Mouse (Mus musculus): ENCODE measurements around the gene Gatm. TPM values are rescaled to one million over a fixed set of nuclear protein-coding genes. Genes with fewer than 3 reads are reported as not detected.

Gatm gene
- polyA plus RNA-seq, 1 experiment from 2014 or later, result 36.8 TPM

DNA sequence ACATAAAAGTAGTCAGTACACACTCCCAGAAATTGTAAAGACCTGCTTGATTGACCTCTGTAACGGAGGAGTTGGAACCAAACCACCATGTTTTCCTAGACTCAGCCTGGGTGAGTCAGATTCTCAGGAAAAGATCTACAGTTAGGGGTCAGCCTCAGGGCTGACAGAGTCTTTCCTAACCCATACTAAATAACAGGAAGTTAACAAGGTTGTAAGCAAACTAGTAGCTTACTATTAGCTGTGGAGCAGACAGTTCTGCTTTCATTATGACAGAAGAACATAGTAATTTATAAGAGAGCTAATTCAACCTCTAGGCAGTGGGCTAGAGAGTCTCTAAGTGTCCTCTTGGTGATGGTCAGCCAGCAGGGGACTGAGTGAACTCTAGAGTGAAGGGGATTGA is 38.7 kb downstream of the Gatm start:
- Histone ChIP-seq H3K9me3 (no peaks in the 10 kb centered on the region), H3K4me1 (no peaks in the 10 kb centered on the region), H3K27ac (no peak overlapping the region), H3K4me2 (no peak overlapping the region), H3K4me3 (no peak overlapping the region), H3K36me3 (replicated peaks) (no peaks in the 10 kb centered on the region), H3K9ac (no peak overlapping the region), H3K27me3 (replicated peaks) (no peaks in the 10 kb centered on the region)
- no peak for ATAC-seq (replicated peaks)
- 92% methylated on average over 1 of the region's 1 CpGs for WGBS

DNA sequence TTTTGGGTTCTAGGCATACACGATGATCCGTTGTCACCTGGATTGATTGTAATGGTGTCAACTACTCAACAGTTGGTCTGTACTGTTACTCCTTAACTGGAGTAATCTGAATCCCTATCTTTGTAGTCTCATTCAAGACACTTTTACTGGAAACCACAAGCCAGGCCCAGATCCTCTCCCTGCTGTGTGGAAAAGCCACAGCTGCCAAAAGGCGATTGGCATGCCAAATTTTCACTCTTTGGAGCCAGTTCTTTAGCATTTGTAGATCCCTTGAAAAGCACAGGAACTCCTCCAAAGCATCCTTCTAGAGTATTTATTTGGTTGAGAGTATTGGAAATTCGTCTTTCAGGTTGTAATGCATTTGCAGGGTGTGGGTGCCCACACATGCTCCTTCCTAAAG is 39.8 kb downstream of the Gatm start:
- no peak for ATAC-seq (replicated peaks)
- no peak overlapping the region for H3K27ac ChIP-seq
- H3K9me3 ChIP-seq, result no peaks in the 10 kb centered on the region
- no peak overlapping the region for H3K4me3 ChIP-seq
- H3K9ac ChIP-seq, result no peak overlapping the region
- no peak overlapping the region for H3K4me2 ChIP-seq
- no peaks in the 10 kb centered on the region for H3K36me3 ChIP-seq (replicated peaks)
- H3K4me1 ChIP-seq, result no peaks in the 10 kb centered on the region
- 85% methylated on average over 4 of the region's 4 CpGs for WGBS
- no peaks in the 10 kb centered on the region for H3K27me3 ChIP-seq (replicated peaks)

DNA sequence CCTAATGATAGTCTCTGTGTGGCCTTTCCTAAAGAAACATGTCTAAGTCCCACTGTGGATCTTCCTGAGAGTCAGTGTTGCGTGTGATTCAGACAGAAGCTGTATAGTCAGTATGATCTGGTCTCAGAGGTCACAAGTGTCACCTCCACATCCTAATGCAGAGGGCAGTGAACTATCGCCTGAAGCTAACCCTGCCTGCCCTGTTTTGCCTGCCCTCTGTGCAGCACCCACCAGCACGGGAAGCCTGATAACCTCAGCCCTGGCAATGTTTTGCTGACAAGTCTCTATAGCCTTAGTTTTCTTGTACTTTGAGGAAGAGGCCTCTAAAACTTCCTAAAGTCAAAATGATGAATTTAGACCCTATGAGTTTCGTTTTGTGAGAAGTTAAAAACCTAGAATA is 40.7 kb downstream of the Gatm start:
- Histone ChIP-seq H3K9ac (no peak overlapping the region), H3K9me3 (no peaks in the 10 kb centered on the region), H3K4me1 (no peaks in the 10 kb centered on the region), H3K36me3 (replicated peaks) (no peaks in the 10 kb centered on the region), H3K4me3 (no peak overlapping the region), H3K4me2 (no peak overlapping the region), H3K27me3 (replicated peaks) (no peaks in the 10 kb centered on the region), H3K27ac (no peak overlapping the region)
- WGBS, result 79% methylated on average over 4 of the region's 4 CpGs
- no peak for ATAC-seq (replicated peaks)

DNA sequence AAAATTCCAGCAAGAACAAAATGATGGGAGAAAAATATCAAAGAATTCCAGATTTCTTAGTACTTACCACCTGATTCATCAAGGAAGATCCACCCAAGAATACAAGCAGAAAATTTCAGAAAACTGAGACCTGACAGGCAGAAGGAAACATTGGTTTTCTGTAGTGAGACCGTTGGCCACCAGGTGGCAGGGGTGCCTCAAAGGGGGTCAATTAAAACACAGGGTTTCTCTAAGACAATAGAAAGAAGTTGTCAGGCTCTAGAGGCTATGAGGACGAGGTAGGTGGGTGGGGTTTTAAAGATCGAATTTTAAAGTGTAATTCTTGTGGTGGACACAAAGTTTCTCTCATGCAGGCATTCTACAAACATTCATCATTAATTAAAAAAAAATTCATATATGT is 41.7 kb downstream of the Gatm start:
- no peak overlapping the region for H3K9ac ChIP-seq
- no peak overlapping the region for H3K4me2 ChIP-seq
- H3K9me3 ChIP-seq, result no peaks in the 10 kb centered on the region
- ATAC-seq (replicated peaks), result 0 out of 2 replicates have a peak, but pooled peaks have one; percentile 56
- no peaks in the 10 kb centered on the region for H3K27me3 ChIP-seq (replicated peaks)
- no peaks in the 10 kb centered on the region for H3K4me1 ChIP-seq
- WGBS, result 12% methylated on average over 3 of the region's 3 CpGs
- H3K27ac ChIP-seq, result no peak overlapping the region
- H3K36me3 ChIP-seq (replicated peaks), result no peaks in the 10 kb centered on the region
- no peak overlapping the region for H3K4me3 ChIP-seq

DNA sequence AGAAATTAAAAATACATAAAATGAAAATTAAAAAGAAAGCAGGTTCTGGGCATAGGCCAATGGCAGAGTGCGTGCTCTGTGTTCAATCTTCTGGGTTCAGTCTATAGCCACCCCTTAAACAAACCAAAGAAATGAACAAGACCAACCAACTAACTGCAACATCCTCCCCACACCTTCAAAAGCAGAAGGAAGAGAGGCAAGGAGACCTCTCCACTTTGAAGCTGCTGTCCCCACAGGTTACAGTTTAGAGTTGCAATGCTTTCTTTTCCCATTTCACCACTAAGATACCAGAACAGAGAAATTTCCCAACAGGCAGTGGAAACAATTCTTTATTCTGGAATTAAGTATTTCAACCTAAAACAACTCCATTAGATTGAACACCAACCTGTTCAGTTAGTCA is 48.9 kb downstream of the Gatm start:
- ATAC-seq (replicated peaks), result no peak
- no peak overlapping the region for H3K4me2 ChIP-seq
- no peak overlapping the region for H3K4me3 ChIP-seq
- H3K27me3 ChIP-seq (replicated peaks), result no peaks in the 10 kb centered on the region
- H3K4me1 ChIP-seq, result no peaks in the 10 kb centered on the region
- 83% methylated on average over 1 of the region's 1 CpGs for WGBS
- no peak overlapping the region for H3K9ac ChIP-seq
- H3K27ac ChIP-seq, result no peak overlapping the region
- H3K36me3 ChIP-seq (replicated peaks), result no peaks in the 10 kb centered on the region
- no peaks in the 10 kb centered on the region for H3K9me3 ChIP-seq

DNA sequence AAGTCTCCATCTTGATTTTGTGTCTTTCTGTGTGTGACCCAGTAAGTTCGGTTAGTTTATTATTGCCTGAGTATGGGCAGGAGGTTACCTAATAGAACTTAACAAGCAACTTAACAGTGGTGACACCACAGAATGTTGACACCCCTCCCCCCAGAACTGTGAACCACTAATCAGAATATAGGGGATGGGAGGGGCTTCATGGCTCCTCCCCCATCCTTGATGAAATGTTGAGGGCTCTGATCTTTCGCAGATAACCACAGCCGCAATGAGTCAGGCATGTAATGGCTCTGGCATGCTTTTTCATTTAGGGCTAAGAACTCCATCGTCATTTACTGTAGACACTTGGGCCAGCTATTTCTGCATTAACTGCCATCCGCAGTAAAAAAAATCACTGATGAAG is 49.9 kb downstream of the Gatm start:
- H3K4me3 ChIP-seq, result no peak overlapping the region
- H3K4me2 ChIP-seq, result no peak overlapping the region
- H3K36me3 ChIP-seq (replicated peaks), result no peaks in the 10 kb centered on the region
- WGBS, result 93% methylated on average over 5 of the region's 5 CpGs
- no peak overlapping the region for H3K9ac ChIP-seq
- H3K4me1 ChIP-seq, result no peaks in the 10 kb centered on the region
- no peaks in the 10 kb centered on the region for H3K27me3 ChIP-seq (replicated peaks)
- ATAC-seq (replicated peaks), result no peak
- no peaks in the 10 kb centered on the region for H3K9me3 ChIP-seq
- H3K27ac ChIP-seq, result no peak overlapping the region

DNA sequence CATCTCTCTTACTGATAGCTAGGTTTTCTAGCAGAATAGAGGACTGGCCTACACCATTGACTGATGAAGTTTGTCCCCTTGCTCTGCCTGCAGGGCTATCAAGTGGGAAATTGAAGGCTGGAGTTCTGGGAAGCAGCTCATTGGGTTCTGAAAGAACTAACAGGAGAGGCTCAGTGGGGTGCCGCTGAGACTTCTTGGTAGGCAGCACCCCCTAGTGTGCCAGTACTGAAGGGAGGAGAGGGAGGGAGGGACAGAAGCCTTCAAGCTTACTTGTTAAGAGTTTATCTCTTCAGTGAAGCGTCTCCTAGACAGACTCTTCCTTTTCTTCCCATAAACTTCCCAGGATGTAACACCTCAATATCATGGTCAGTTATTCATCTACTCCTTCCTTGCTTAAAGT is 52.8 kb downstream of the Gatm start:
- no peak overlapping the region for H3K27ac ChIP-seq
- no peak for ATAC-seq (replicated peaks)
- H3K9ac ChIP-seq, result no peak overlapping the region
- H3K4me2 ChIP-seq, result no peak overlapping the region
- 25% methylated on average over 2 of the region's 2 CpGs for WGBS
- no peaks in the 10 kb centered on the region for H3K27me3 ChIP-seq (replicated peaks)
- H3K36me3 ChIP-seq (replicated peaks), result no peaks in the 10 kb centered on the region
- H3K4me1 ChIP-seq, result no peaks in the 10 kb centered on the region
- no peaks in the 10 kb centered on the region for H3K9me3 ChIP-seq
- no peak overlapping the region for H3K4me3 ChIP-seq

MicroRNAs encoded within 50 kb of the gene (microRNA counts, 519-probe panel; counts per million panel counts)
- microRNA mmu-miR-147, result not detected

Small RNA genes lying within 50 kb of the gene (microRNA-seq; reads per million reads assigned to microRNA genes)
- gene Mir147, result 4.6 reads per million, percentile 22 among the genes with 10 or more reads in this experiment

Other genes starting within 250 kb of the Gatm start
- gene Shf, start 242.1 kb downstream of the Gatm start, polyA plus RNA-seq (2015; fragmentation: Nextera tagmentation; extraction: Ambion mirVana), result 12.0 and 13.3 TPM in 2 replicates
- gene Slc28a2, start 184.8 kb downstream of the Gatm start, polyA plus RNA-seq (2015; fragmentation: Nextera tagmentation; extraction: Ambion mirVana), result not detected in 2 replicates
- gene Gm14085, start 126.4 kb downstream of the Gatm start, polyA plus RNA-seq (2015; fragmentation: Nextera tagmentation; extraction: Ambion mirVana), result not detected in 2 replicates
- 0.31 TPM in 2 replicates for gene AA467197, start 25.7 kb upstream of the Gatm start, polyA plus RNA-seq (2015; fragmentation: Nextera tagmentation; extraction: Ambion mirVana)
- gene Slc30a4, start 91.4 kb upstream of the Gatm start, polyA plus RNA-seq (2015; fragmentation: Nextera tagmentation; extraction: Ambion mirVana), result 6.1 and 6.3 TPM in 2 replicates
- 105 and 113 TPM in 2 replicates for gene Bloc1s6, start 127.2 kb upstream of the Gatm start, polyA plus RNA-seq (2015; fragmentation: Nextera tagmentation; extraction: Ambion mirVana)
- gene Sqor, start 153.9 kb upstream of the Gatm start, polyA plus RNA-seq (2015; fragmentation: Nextera tagmentation; extraction: Ambion mirVana), result 2.2 and 2.5 TPM in 2 replicates

Data from midbrain, embryonic 15.5 days (tissue).